Mouse (Mus musculus): Measurements from ENCODE around the gene Zfp637.
"Not testable (repeated sequence)": the region's sequence is repeated elsewhere in the genome, so short reads cannot be mapped to it uniquely, and the experiment has no call there.

The Zfp637 gene

DNA sequence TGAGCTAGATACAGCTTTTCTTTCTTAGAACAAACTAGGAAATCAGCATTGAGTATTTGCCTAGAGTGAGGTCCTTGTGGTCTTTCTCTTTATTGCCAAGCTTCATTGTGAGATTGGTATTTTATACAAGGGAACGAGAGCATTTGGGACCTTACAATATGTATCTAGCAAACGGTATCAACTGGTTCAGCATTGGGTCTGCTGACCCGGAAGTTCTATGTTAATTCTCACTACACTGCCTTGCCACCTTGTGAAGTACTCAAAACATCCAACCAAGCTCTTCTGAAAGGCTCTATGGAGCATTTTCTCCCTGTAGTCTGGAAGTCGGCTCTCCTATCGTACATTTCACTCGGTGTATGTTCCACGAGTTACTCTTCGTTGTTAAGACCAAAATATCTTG lies 22.8 kb downstream of the Zfp637 start:
- DNase-seq (ENCODE audit: low spot score) = no peak

DNA sequence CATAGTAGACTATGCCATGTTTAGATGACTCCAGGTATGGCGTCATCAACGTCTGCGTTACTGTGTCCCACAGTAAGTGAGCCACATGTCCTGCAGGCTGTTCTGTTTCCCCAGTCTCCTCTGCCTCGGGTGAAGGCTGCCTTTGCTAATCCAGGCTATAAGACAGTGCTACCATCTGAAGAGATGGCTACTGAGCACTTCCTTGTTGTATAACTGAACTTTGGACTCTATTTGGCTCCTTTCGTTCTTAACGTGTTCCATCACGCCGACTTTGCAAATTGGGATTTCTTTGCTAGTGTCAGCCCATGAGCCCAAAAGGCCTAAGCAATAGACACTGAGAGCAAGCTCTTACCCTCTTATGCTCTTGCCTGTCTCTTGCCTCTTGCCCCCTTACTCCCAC lies 27.2 kb downstream of the Zfp637 start:
- no peak for DNase-seq (ENCODE audit: low spot score)

DNA sequence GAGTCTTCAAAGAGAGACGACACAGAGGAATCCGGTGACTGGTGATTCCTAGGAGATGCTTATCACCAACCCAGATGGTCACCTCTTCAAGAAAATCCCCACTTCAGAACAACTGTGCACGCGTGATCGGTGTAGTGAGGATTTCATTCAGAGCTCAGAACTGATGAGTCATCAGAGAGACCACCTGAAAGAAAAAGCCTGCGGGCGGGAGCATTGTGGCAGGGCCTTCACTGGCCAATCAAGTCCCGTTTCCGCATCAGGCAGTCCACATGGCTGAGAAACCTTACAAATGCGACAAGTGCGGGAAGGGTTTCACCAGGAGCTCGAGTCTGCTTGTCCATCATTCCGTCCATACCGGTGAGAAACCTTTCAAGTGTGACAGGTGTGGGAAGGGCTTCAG lies 30.1 kb downstream of the Zfp637 start:
- DNase-seq (ENCODE audit: low spot score) = no peak

DNA sequence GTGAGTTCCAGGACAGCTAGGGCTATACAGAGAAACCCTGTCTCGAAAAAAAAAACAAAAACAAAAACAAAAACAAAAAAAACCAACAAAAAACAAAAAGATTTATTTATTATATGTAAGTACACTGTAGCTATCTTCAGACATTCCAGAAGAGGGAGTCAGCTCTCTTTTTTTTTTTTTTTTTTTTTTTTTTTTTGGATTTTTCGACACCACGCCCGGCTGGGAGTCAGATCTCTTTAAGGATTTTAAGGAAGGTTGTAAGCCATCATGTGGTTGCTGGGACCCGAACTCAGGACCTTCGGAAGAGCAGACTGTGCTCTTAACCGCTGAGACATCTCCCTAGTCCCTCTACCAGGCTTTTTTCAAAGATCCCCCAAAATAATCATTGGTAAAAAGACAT lies 32.5 kb downstream of the Zfp637 start:
- not testable (repeated sequence) for DNase-seq (ENCODE audit: low spot score)

GRCm38 (mm10) chr6:117874621-117875281 lies 33.8 kb downstream of the Zfp637 start:
- DNase-seq (ENCODE audit: low spot score) = peak; percentile 14

DNA sequence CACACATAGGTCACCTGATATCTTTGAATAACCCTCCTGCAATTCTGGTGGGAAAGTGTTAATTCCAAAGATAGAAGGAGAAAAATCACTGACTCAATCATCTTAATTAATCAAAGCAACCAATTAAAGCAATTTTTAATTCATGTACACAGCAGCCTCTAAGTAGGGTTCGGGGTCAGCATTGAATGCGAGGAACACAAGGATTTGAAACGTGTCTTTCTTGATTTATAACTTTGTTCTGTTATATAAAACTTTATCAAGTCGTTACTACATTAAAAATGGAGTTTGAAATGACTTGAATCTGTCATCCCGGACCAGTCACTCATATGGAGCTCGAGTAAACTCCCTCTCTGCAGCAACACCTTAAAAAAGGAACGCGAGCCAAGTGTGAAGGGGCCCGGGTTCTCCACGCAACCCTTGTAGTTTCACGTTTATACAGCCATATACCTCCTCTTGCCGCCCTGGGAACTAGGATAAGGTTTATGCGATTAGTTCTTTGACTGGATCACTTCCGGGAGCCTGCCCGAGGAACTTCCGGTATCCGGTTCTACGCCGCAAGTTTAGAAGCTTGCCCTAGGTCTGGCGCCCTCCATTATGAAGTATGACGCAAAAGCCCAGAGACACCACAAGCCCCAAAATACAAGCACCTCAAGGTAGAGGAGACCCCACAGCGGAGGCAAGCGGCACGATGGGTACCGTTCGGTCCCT lies 37.9 kb downstream of the Zfp637 start:
- peak; percentile 94 for DNase-seq (ENCODE audit: low spot score)

- DNase-seq (ENCODE audit: low spot score) = peak; percentile 99
Observed at GRCm38 (mm10) chr6:117879408-117880115, 38.6 kb downstream of the Zfp637 start.

DNA sequence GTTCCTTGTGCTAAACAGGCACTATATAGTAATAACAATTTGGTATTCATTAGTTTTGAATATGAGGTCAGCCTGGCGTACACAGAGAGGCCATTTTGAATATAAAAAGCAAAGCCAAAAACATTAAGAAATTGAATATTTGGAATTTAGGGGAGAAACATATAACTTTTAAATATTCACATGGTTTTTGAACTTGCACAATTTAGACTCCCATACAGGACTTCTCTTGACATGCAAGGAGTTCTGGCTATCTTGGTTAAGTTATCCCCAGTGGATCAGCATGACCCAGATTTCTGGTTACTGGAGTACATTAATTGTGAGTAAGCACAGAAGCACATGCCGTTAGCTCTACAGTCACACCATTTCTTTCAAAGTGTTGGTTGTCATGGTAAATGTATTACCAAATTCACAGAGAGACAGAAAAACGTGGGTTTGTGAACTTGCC lies 39.4 kb downstream of the Zfp637 start:
- DNase-seq (ENCODE audit: low spot score) = no peak

- DNase-seq (ENCODE audit: low spot score) = no peak
Observed at GRCm38 (mm10) chr6:117881229-117881628, 40.2 kb downstream of the Zfp637 start.

- DNase-seq (ENCODE audit: low spot score) = no peak
Observed at GRCm38 (mm10) chr6:117881997-117882396, 41.0 kb downstream of the Zfp637 start.

GRCm38 (mm10) chr6:117885943-117886342 lies 45.0 kb downstream of the Zfp637 start:
- no peak for DNase-seq (ENCODE audit: low spot score)

DNA sequence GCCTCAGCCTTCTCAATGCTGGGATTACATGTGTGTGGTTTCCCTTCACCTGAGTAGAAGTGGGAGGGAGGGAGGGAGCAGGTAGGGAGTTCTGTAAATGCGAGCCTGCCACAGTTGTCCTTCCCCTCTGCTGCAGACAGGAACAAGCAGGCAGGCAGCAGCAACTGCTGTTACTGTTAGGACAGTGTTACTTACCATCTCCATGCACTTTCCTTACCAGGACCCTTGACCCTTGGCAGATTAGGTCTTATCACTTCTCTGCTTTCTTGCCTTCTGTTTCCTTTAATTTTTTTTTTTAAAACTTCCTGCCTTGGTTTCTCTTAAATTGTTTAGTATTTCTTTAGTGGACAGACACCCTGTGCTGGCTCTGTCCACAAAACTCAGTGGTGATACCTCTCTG lies 47.1 kb downstream of the Zfp637 start:
- no peak for DNase-seq (ENCODE audit: low spot score)

DNA sequence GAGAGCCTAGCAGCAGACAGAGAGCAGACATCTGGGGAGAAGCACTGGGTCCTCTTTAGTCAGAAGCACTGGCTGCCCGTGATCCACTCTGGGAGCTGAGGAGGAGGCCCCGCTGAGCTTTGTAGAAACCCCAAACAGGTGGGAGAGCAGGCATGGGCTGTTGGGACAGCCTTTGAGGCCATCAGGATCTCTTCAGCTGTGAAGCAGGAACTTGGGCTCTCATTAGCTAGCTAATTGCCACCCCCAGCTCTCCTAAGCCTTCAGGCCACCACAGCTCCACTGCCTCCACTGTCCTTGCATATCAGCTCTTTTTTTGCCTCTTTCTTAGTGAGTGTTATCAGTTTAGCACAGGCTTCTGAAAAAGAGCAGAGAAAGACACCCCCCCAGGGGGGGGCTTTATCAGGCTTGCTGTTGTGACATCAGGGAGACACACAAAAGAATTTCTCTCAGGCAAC lies 47.7 kb downstream of the Zfp637 start:
- no peak for DNase-seq (ENCODE audit: low spot score)

GRCm38 (mm10) chr6:117890257-117890656 lies 49.3 kb downstream of the Zfp637 start:
- no peak for DNase-seq (ENCODE audit: low spot score)

DNA sequence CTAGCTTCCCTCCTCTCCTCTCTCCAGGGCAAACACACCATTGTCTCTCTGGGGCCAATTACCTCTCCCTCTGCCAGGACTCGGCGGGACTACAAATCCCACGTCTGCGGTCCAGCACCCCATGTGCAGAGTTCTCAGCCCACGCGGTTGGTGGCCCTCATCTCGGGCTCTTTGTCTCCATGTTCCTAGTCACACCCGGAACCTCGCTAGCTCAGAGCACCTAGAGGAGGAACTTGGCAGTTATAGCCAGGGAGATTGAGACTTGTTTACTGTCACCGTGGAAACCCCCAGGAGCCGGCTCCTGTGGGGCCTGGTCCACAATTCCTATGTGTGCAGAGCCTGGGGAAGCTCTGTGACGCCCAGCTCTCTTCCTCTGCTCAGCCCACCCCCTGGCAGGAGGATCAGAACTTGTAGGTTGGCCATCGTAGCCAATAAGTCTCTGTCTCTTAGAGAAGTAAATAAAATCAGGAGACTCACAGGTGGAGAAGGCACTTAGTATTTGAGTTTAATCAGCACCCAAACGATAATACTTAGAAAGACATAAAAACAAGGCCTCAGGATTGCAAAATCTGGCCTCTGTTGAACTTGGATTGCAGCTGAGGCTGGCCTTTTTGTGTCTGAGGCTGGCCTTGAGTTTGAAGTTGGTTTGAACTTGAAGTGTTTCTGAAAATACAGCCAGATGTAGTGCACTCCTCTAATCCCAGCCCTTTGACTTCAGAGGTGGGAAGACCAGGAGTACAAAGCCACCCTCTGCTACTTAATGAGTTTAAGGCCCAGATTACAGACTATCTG lies 50.6 kb downstream of the Zfp637 start:
- no peak for DNase-seq (ENCODE audit: low spot score)

- DNase-seq (ENCODE audit: low spot score) = no peak
Observed at GRCm38 (mm10) chr6:117892386-117892785, 51.4 kb downstream of the Zfp637 start.

GRCm38 (mm10) chr6:117893435-117893834 lies 52.5 kb downstream of the Zfp637 start:
- DNase-seq (ENCODE audit: low spot score) = no peak
